Mouse (Mus musculus) limb, embryonic 12.5 days (tissue): ENCODE measurements around the gene Clta. TPM values are rescaled to one million over a fixed set of nuclear protein-coding genes. Genes with fewer than 3 reads are reported as not detected.
"Not testable (repeated sequence)": the region's sequence is repeated elsewhere in the genome, so short reads cannot be mapped to it uniquely, and the experiment has no call there.

ENCODE experiments used
- ATAC-seq: fragments of 200-750 bp; cut with Nextera tagmentation; 2 replicates; pipeline ENCODE4 v1.8.0; 2017; ENCODE audit warnings: low read depth, moderate TSS enrichment; ENCODE audit not compliant: insufficient number of reproducible peaks, insufficient read depth, low FRiP score, low TSS enrichment
- H3K27ac ChIP-seq: fragments of 300-500 bp; sonication (generic); 2 replicates; pipeline ENCODE4 v1.5.1; 2016; ENCODE audit warnings: mild to moderate bottlenecking, moderate library complexity
- H3K27me3 ChIP-seq: fragments of 300-500 bp; sonication (generic); 2 replicates; pipeline ENCODE4 v1.6.1; 2016; ENCODE audit warnings: mild to moderate bottlenecking, moderate library complexity
- H3K36me3 ChIP-seq: fragments of 300-500 bp; sonication (generic); 2 replicates; pipeline ENCODE4 v1.6.1; 2016; ENCODE audit warnings: mild to moderate bottlenecking, moderate library complexity
- H3K4me1 ChIP-seq: fragments of 300-500 bp; sonication (generic); replicated peaks from 2 replicates; pipeline ENCODE4 v1.6.1; 2016
- H3K4me2 ChIP-seq: fragments of 300-500 bp; sonication (generic); 2 replicates; pipeline ENCODE4 v1.6.1; 2016; ENCODE audit warnings: mild to moderate bottlenecking, moderate library complexity
- H3K4me3 ChIP-seq: fragments of 300-500 bp; sonication (generic); replicated peaks from 2 replicates; pipeline ENCODE4 v1.5.1; 2016; ENCODE audit warnings: mild to moderate bottlenecking
- H3K9ac ChIP-seq: fragments of 300-500 bp; sonication (generic); replicated peaks from 2 replicates; pipeline ENCODE4 v1.6.1; 2016; ENCODE audit warnings: mild to moderate bottlenecking, moderate library complexity
- H3K9me3 ChIP-seq: fragments of 300-500 bp; sonication (generic); 2 replicates; pipeline ENCODE4 v1.6.1; 2016; ENCODE audit warnings: mild to moderate bottlenecking, moderate library complexity
- WGBS: fragments of 180-500 bp; shearing (Covaris S2); methylation state at CpG from one replicate; pipeline ENCODE4 v1.1.7; 2016; 5-methylcytosine and 5-hydroxymethylcytosine counted together
- polyA plus RNA-seq: library from polyadenylated mRNA; unstranded; fragments of >200 nt; fragmentation: Nextera tagmentation; extraction: Ambion mirVana; gene quantifications from 2 replicates; pipeline ENCODE4 v1.2.1, GENCODE M21; 2016

Gene Clta
- polyA plus RNA-seq, 1 experiment from 2014 or later, result 247 TPM

- H3K36me3 ChIP-seq, result peaks cover 99% of the 10 kb centered on the region
- 44% methylated on average over 16 of the region's 16 CpGs for WGBS
- ATAC-seq, result peak; percentile 37; the same call in 1 of the 2 replicates
- H3K9ac ChIP-seq, result no peak overlapping the region
- H3K27me3 ChIP-seq, result no peaks in the 10 kb centered on the region
- H3K4me3 ChIP-seq, result no peak overlapping the region
- no peak overlapping the region for H3K4me2 ChIP-seq
- H3K4me1 ChIP-seq, result no peaks in the 10 kb centered on the region
- no peak overlapping the region for H3K27ac ChIP-seq
- H3K9me3 ChIP-seq, result no peaks in the 10 kb centered on the region
Observed at GRCm38 (mm10) chr4:44028303-44029135, 24.3 kb downstream of the Clta start.

GRCm38 (mm10) chr4:44029661-44030066, 25.4 kb downstream of the Clta start:
- WGBS, result 91% methylated on average over 15 of the region's 15 CpGs
- Histone ChIP-seq H3K27me3 (no peaks in the 10 kb centered on the region), H3K27ac (no peak overlapping the region), H3K9me3 (no peaks in the 10 kb centered on the region), H3K4me2 (no peak overlapping the region), H3K4me3 (no peak overlapping the region), H3K4me1 (no peaks in the 10 kb centered on the region), H3K9ac (no peak overlapping the region), H3K36me3 (peaks cover 97% of the 10 kb centered on the region)
- no peak for ATAC-seq

- Histone ChIP-seq H3K4me2 (no peak overlapping the region), H3K9ac (no peak overlapping the region), H3K27ac (no peak overlapping the region), H3K9me3 (no peaks in the 10 kb centered on the region), H3K4me1 (no peaks in the 10 kb centered on the region), H3K4me3 (no peak overlapping the region), H3K36me3 (peaks cover 92% of the 10 kb centered on the region), H3K27me3 (no peaks in the 10 kb centered on the region)
- ATAC-seq, result no peak
- WGBS, result 86% methylated on average over 5 of the region's 5 CpGs
Observed at GRCm38 (mm10) chr4:44031521-44031920, 27.3 kb downstream of the Clta start.

- Histone ChIP-seq H3K9ac (no peak overlapping the region), H3K27ac (no peak overlapping the region), H3K4me2 (no peak overlapping the region), H3K36me3 (peaks cover 90% of the 10 kb centered on the region), H3K9me3 (no peaks in the 10 kb centered on the region), H3K27me3 (no peaks in the 10 kb centered on the region), H3K4me3 (no peak overlapping the region), H3K4me1 (no peaks in the 10 kb centered on the region)
- WGBS, result 57% methylated on average over 5 of the region's 5 CpGs
- ATAC-seq, result no peak
Observed at GRCm38 (mm10) chr4:44036455-44036854, 32.2 kb downstream of the Clta start.

GRCm38 (mm10) chr4:44040802-44041201, 36.5 kb downstream of the Clta start:
- Histone ChIP-seq H3K4me3 (no peak overlapping the region), H3K4me2 (no peak overlapping the region), H3K36me3 (peaks cover 71% of the 10 kb centered on the region), H3K4me1 (no peaks in the 10 kb centered on the region), H3K27ac (no peak overlapping the region), H3K27me3 (no peaks in the 10 kb centered on the region), H3K9me3 (no peaks in the 10 kb centered on the region), H3K9ac (no peak overlapping the region)
- 91% methylated on average over 4 of the region's 4 CpGs for WGBS
- no peak for ATAC-seq

- no peak for ATAC-seq
- Histone ChIP-seq H3K9me3 (no peaks in the 10 kb centered on the region), H3K27me3 (no peaks in the 10 kb centered on the region), H3K4me1 (no peaks in the 10 kb centered on the region), H3K4me2 (no peak overlapping the region), H3K27ac (no peak overlapping the region), H3K4me3 (no peak overlapping the region), H3K9ac (no peak overlapping the region), H3K36me3 (peaks cover 57% of the 10 kb centered on the region)
- WGBS, result 72% methylated on average over 5 of the region's 5 CpGs
Observed at GRCm38 (mm10) chr4:44042429-44042828, 38.2 kb downstream of the Clta start.

- H3K4me3 ChIP-seq, H3K4me1 ChIP-seq, H3K4me2 ChIP-seq, H3K9me3 ChIP-seq, H3K27me3 ChIP-seq, ATAC-seq, H3K27ac ChIP-seq, H3K9ac ChIP-seq: not testable (repeated sequence)
- peaks cover 49% of the 10 kb centered on the region for H3K36me3 ChIP-seq
- 91% methylated on average over 4 of the region's 4 CpGs for WGBS
Observed at GRCm38 (mm10) chr4:44043182-44043581, 38.9 kb downstream of the Clta start.

GRCm38 (mm10) chr4:44044685-44045356, 40.6 kb downstream of the Clta start:
- no peaks in the 10 kb centered on the region for H3K9me3 ChIP-seq
- no peaks in the 10 kb centered on the region for H3K27me3 ChIP-seq
- no peak overlapping the region for H3K9ac ChIP-seq
- H3K4me3 ChIP-seq, result no peak overlapping the region
- no peak overlapping the region for H3K27ac ChIP-seq
- no peaks in the 10 kb centered on the region for H3K4me1 ChIP-seq
- no peak for ATAC-seq
- H3K36me3 ChIP-seq, result peaks cover 37% of the 10 kb centered on the region
- 92% methylated on average over 5 of the region's 5 CpGs for WGBS
- H3K4me2 ChIP-seq, result no peak overlapping the region

GRCm38 (mm10) chr4:44046066-44046465, 41.8 kb downstream of the Clta start:
- Histone ChIP-seq H3K4me3 (no peak overlapping the region), H3K36me3 (peaks cover 31% of the 10 kb centered on the region), H3K27ac (no peak overlapping the region), H3K4me1 (no peaks in the 10 kb centered on the region), H3K9ac (no peak overlapping the region), H3K27me3 (no peaks in the 10 kb centered on the region), H3K4me2 (no peak overlapping the region), H3K9me3 (no peaks in the 10 kb centered on the region)
- 81% methylated on average over 5 of the region's 5 CpGs for WGBS
- ATAC-seq, result no peak

GRCm38 (mm10) chr4:44049812-44050211, 45.6 kb downstream of the Clta start:
- 79% methylated on average over 5 of the region's 5 CpGs for whole genome bisulfite sequencing
- Histone ChIP-seq H3K9ac (no peak overlapping the region), H3K4me3 (no peak overlapping the region), H3K9me3 (no peaks in the 10 kb centered on the region), H3K4me1 (no peaks in the 10 kb centered on the region), H3K36me3 (peaks cover 21% of the 10 kb centered on the region), H3K27ac (no peak overlapping the region), H3K4me2 (no peak overlapping the region), H3K27me3 (no peaks in the 10 kb centered on the region)
- no peak for ATAC-seq

GRCm38 (mm10) chr4:44059674-44060073, 55.4 kb downstream of the Clta start:
- Histone ChIP-seq H3K4me2 (no peak overlapping the region), H3K4me1 (no peaks in the 10 kb centered on the region), H3K9me3 (no peaks in the 10 kb centered on the region), H3K27me3 (no peaks in the 10 kb centered on the region), H3K9ac (no peak overlapping the region), H3K36me3 (peaks cover 14% of the 10 kb centered on the region), H3K4me3 (no peak overlapping the region), H3K27ac (no peak overlapping the region)
- no peak for ATAC-seq
- WGBS, result 96% methylated on average over 13 of the region's 13 CpGs
